Mouse (Mus musculus) forebrain, embryonic 15.5 days (tissue): ENCODE measurements around the gene Mrps23. TPM values are rescaled to one million over a fixed set of nuclear protein-coding genes. Genes with fewer than 3 reads are reported as not detected.

Experiments used
- polyA plus RNA-seq: library from polyadenylated mRNA; unstranded; fragments of >200 nt; fragmentation: Nextera tagmentation; extraction: Ambion mirVana; gene quantifications from 2 replicates; pipeline ENCODE4 v1.2.1, GENCODE M21; 2015

Mrps23 gene
- polyA plus RNA-seq, 1 experiment from 2014 or later: 68.1 TPM

Other genes with a start within 250 kb of the Mrps23 start
- gene Dynll2, start 216.9 kb upstream of the Mrps23 start, polyA plus RNA-seq: 38.5 and 39.3 TPM in 2 replicates
- 342 and 347 TPM in 2 replicates for gene Srsf1, start 157.0 kb upstream of the Mrps23 start, polyA plus RNA-seq
- 60.6 and 61.4 TPM in 2 replicates for gene Vezf1, start 136.1 kb upstream of the Mrps23 start, polyA plus RNA-seq
- gene Cuedc1, start 106.3 kb upstream of the Mrps23 start, polyA plus RNA-seq: 39.2 and 43.4 TPM in 2 replicates
- 0.23 TPM in 1 of 2 replicates, not detected in the other for gene Ccdc182, start 89.7 kb downstream of the Mrps23 start, polyA plus RNA-seq